Mouse (Mus musculus) left cerebral cortex, postnatal 14 days (tissue): ENCODE results near the gene Tymp. TPM values are rescaled to one million over a fixed set of nuclear protein-coding genes. Genes with fewer than 3 reads are reported as not detected.

Experiments used
- DNase-seq, 2 experiments: peaks; one replicate each; pipeline ENCODE4 v3.0.0; 2021 to 2022; ENCODE audit warnings: low spot score in 2 of 2, mixed read lengths in 1 of 2
- intact Hi-C: fragments of 180-260 bp; cut with DNase I; formaldehyde crosslinking; loops from one replicate; pipeline ENCODE4 v1.15.1; 2025
- total RNA-seq, 2 experiments: library from RNA; stranded (reverse); gene quantifications; 2 replicates each; pipeline ENCODE4 v1.2.3; 2021

The Tymp gene
- total RNA-seq, 2 experiments from 2014 or later: 1.5 to 1.7 TPM

GRCm38 (mm10) chr15:89341678-89342077 lies 35.2 kb downstream of the Tymp start:
- intact Hi-C loops: no loop called here
- DNase-seq: no peak

- no peak for DNase-seq
- intact Hi-C loops: no loop called here
These were observed 36.7 kb downstream of the Tymp start for GRCm38 (mm10) chr15:89340136-89340535.

- DNase-seq: no peak
- intact Hi-C loops: no loop called here
These were observed 37.1 kb downstream of the Tymp start for GRCm38 (mm10) chr15:89339696-89340095.

GRCm38 (mm10) chr15:89336422-89336821 lies 40.4 kb downstream of the Tymp start:
- DNase-seq: no peak
- intact Hi-C loops: no loop called here

GRCm38 (mm10) chr15:89334774-89335537 lies 41.9 kb downstream of the Tymp start:
- DNase-seq: no peak
- intact Hi-C loops: no loop called here

- intact Hi-C loops: no loop called here
- no peak for DNase-seq
These were observed 42.6 kb downstream of the Tymp start, which contains the start of gene Miox for GRCm38 (mm10) chr15:89334271-89334670. TSS of gene Miox (plus strand) at chr15:89334398.

- no peak for DNase-seq
- intact Hi-C loops: no loop called here
These were observed 50.4 kb downstream of the Tymp start for GRCm38 (mm10) chr15:89326441-89326840.

GRCm38 (mm10) chr15:89323656-89324055 lies 53.2 kb downstream of the Tymp start:
- intact Hi-C loops: no loop called here
- no peak for DNase-seq

- no peak for DNase-seq
- intact Hi-C loops: no loop called here
These were observed 53.9 kb downstream of the Tymp start, which contains the start of gene Adm2 for GRCm38 (mm10) chr15:89322670-89323522. TSS of gene Adm2 (plus strand) at chr15:89322720.

Other genes starting within 250 kb of the Tymp start
- 10 to 100 TPM; 12.3 to 13.3 TPM for gene Hdac10, start 248.3 kb downstream of the Tymp start, total RNA-seq
- gene Mapk12, start 236.3 kb downstream of the Tymp start, total RNA-seq: 1 to 10 TPM; 6.7 to 8.2 TPM
- gene Mapk11, start 227.4 kb downstream of the Tymp start, total RNA-seq: 10 to 100 TPM; 35.2 to 39.7 TPM
- gene Plxnb2, start 196.3 kb downstream of the Tymp start, total RNA-seq: 10 to 100 TPM; 50.7 to 52.0 TPM
- 10 to 100 TPM; 41.3 to 42.7 TPM for gene Dennd6b, start 180.5 kb downstream of the Tymp start, total RNA-seq
- 100 to 1,000 TPM; 154 to 159 TPM for gene Ppp6r2, start 165.5 kb downstream of the Tymp start, total RNA-seq
- 100 to 1,000 TPM; 198 to 204 TPM for gene Sbf1, start 61.7 kb downstream of the Tymp start, total RNA-seq
- not detected for gene Adm2, start 54.3 kb downstream of the Tymp start, total RNA-seq
- not detected for gene Miox, start 42.6 kb downstream of the Tymp start, total RNA-seq
- gene Lmf2, start 21.4 kb downstream of the Tymp start, total RNA-seq: 10 to 100 TPM; 18.0 to 20.3 TPM
- 10 to 100 TPM; 80.2 to 81.3 TPM for gene Ncaph2, start 21.3 kb downstream of the Tymp start, total RNA-seq
- 10 to 100 TPM; 25.6 to 26.0 TPM for gene Sco2, start 3.2 kb downstream of the Tymp start, total RNA-seq
- 1 to 10 TPM in 1 of 2 experiments, under 1 TPM in 1; 0.35 to 1.0 TPM for gene Odf3b, start 2.2 kb upstream of the Tymp start, total RNA-seq
- gene Klhdc7b, start 7.9 kb upstream of the Tymp start, total RNA-seq: under 1 TPM; 0.19 to 0.44 TPM
- gene Syce3, start 33.5 kb upstream of the Tymp start, total RNA-seq: not detected
- gene Cpt1b, start 48.8 kb upstream of the Tymp start, total RNA-seq: 1 to 10 TPM; 2.2 to 3.4 TPM
- 1 to 10 TPM; 1.9 to 2.3 TPM for gene C730034F03Rik, start 52.5 kb upstream of the Tymp start, total RNA-seq
- not detected for gene Gm44502, start 52.7 kb upstream of the Tymp start, total RNA-seq
- gene Chkb, start 52.9 kb upstream of the Tymp start, total RNA-seq: 10 to 100 TPM; 41.1 to 41.6 TPM
- 100 to 1,000 TPM; 187 to 201 TPM for gene Mapk8ip2, start 76.9 kb upstream of the Tymp start, total RNA-seq
- gene Arsa, start 100.4 kb upstream of the Tymp start, total RNA-seq: 10 to 100 TPM; 27.7 to 31.2 TPM
- gene Shank3, start 122.6 kb upstream of the Tymp start, total RNA-seq: 100 to 1,000 TPM; 237 to 253 TPM
- 1 to 10 TPM; 1.2 to 1.3 TPM for gene Acr, start 191.3 kb upstream of the Tymp start, total RNA-seq
- gene Rabl2, start 214.9 kb upstream of the Tymp start, total RNA-seq: 10 to 100 TPM; 33.4 to 38.3 TPM